Mouse (Mus musculus): ENCODE measurements at regions not wholly inside any gene's neighbourhood (a gene's known extent, or its start where the extent isn't known, plus 50 kb on each side); places are given as distances from the start of the nearest gene placed in this dataset.
"Not testable (repeated sequence)": the region's sequence is repeated elsewhere in the genome, so short reads cannot be mapped to it uniquely, and the experiment has no call there.

DNA sequence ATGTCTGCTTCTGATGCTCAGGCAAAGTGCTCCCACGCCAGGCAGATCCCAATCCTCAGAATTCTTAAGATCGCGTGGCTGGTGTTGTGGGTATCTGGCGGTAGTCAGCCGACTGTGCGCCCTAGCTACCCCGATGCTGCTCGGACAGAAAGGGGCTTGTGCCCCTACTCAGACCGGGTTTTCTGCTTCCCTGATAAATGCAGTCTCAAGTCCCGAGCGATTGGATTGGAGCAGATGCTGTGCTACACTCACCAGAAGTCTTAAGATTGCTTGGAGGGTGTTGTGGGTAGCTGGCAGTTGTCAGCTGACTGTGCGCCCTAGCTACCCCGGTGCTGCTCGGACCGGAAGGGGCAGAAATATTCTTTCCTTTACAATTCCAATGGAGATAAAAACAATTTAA, 99.3 kb downstream of the Gm7489 start:
- not testable (repeated sequence) for DNase-seq (ENCODE audit: low spot score)

DNA sequence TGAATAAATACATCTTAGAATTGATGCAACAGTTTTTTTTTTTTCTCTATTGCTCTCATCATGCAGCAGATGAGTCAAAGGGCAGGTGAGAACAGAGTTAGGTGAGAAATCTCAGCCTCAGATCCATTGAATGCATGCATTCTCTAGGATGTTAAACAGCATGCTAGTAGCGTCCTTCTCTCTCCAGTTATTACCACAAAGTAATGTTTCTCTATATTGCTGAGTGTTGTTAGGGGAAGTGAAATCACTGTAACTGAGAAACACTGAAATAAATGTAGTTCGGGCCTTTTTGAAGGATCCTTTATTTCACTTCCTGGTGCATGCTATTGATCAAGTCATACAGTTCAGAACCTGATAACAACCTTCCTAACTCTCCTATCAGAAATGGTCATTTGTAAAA, 105.2 kb downstream of the Gm7489 start:
- DNase-seq (ENCODE audit: low spot score), result no peak

DNA sequence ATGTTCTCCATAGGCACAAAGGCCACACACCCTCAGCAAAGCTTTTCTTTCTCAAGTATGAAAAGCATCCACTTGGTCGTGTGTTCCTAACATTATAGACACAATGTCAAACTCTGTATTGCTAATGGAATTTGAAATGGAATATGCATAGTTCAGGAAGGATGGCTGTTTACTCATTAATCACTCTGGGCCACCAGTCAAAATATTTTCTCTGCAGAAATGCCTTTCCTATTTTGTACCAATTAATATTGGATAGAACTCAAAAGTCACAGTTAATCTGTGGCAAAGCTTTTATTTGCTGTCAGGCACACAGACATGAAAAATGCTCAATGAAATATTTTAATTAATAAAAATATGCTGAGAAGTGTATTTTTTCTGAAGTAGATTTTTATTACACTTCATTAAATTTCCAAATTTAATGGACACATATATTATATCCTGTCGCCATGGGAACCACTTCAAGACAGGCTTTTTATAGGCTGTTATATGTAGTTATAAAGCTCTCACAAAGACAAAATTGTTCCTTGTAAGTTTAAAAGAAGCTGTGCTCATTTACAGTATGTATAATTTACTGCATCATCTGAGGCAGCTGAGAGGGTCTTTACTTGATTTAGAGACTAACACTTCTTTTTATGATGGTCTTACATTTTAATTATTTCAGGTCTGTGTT, 110.6 kb downstream of the Gm7489 start:
- DNase-seq (ENCODE audit: low spot score), result no peak

DNA sequence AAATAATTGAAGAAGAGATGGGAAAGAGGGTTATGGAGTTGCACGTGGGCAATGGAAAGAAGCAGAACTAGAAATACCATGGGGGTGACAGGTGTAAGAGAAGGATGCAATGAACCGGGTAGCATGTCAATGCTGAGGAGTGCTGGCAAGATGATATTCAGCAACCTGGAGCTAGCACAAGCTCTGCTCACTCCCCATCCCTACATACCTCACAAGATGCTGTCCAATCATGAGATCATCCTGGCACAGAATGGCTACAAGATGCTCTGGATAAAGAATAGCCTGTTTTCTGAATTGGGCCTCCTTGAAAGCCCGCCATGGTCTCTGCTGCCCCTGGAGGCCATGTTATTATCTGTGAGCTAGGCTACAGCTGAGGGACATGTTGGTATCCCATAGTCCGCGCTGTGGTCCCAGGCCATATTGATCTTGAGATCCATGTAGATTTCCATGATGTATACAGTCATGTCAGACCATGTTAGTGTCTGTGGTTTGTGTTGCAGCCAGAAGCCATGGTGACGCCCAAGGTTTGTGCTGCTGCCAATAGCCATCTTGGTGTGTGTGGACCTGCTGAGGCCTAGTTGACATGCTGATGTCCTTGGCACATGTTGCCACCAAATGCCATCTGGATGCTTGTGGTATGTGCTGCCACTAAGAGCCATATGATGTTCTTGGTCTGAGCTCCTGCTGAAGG, 114.0 kb downstream of the Gm7489 start:
- no peak for DNase-seq (ENCODE audit: low spot score)

DNA sequence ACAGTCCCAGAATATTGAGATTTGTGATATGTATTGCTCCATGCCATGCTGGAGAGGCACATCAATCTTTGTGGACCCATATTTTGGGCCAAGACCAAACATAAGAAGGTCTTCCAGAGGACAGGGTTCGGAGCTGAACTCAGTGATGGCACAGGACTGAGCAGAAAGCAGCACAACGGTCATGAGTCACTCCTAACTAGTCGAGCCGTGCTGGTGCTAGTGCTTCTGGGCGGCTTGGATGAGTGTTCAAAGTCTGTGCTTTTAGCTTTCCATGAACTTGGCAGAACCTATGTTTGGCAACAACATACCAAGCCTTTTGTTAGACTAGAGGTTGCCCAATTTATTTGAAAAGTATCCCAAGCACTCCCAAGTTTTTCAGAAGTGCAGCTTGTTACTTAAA, 149.1 kb downstream of the Gm7489 start:
- DNase-seq (ENCODE audit: low spot score), result no peak

DNA sequence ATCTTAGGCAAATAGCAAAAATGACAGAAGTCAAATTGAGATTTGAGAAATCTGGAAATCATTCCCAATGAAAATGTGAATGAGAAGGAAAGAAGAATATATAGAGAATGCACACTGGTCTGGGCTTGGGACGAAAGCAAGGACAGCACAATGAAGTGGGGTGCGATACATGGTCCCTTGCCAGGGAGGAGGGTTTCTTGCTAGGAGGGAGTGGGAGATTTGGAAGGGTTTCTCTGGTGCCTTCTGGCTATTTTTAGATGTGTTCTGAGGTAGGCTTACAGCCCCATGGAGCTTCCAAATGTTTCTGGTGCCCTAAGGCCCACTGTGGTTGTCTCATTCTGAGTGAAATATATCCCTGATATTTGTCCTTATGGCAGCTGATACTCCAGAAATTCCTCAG, 166.0 kb downstream of the Gm7489 start:
- DNase-seq (ENCODE audit: low spot score), result no peak

DNA sequence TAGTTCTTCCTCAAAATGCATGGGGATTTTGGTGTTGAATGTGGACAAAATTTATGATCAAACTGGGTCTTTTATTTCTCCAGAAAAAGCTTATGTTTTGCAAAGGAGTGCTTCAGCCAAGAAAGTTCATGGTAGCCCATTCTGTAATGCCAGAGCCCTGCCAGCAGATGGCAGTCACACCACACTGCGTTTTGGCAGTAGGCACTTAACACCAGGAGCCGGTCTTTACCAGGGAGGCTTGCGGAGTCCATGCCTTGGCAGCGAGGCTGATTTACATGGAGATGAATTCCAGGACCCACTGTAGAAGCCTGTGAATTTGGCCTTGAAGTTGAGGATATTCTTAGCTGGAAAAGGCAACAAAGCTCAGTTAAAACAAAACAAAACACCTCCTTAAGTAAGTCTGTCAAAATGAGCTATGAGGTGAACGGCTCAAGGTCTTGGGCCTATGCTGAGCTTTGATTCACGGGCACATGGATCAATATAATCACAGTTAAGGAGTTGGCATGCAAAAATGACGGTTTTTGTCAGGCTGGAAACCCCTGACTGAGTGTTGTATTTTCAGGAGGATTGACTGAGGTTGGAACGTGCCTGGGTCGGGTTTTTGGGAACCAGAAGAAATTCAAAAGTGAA, 185.4 kb downstream of the Gm7489 start:
- peak; percentile 88 for DNase-seq (ENCODE audit: low spot score)

DNA sequence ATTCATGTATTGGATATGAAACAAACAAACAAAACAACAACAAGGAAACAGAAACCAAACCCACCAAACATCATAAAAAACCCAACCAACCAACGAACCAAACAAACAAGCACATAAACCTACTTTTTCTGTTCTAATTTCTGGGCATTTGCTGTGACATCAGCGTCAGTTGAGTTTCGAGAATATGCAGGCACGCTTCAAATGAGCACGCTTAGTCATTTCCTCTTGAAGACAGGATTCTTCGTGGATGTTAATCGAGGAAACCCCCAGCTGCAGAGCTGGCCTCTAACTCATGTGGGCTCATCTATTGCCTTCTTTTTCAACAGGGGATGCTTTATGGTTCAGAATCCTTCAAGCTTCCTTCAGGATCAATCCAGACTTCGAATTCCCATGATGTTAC, 187.0 kb downstream of the Gm7489 start:
- DNase-seq (ENCODE audit: low spot score), result no peak

DNA sequence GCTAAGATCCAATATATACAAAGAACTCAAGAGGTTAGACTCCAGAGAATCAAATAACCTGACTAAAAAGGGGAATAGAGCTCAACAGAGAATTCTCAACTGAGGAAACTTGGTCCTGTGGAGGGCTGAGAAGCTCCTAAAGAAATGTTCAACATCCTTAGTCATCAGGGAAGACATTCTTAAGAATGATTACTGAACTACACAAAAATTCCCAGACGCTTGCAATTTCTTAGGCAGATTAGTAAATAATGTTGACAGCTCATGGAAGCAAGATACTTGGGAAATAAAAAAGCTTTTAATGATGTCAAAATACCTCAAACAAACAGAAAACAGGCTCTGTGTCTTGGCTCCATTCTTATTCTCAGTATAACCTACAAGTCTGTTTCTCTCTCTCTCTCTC, 206.6 kb downstream of the Gm7489 start:
- no peak for DNase-seq (ENCODE audit: low spot score)

DNA sequence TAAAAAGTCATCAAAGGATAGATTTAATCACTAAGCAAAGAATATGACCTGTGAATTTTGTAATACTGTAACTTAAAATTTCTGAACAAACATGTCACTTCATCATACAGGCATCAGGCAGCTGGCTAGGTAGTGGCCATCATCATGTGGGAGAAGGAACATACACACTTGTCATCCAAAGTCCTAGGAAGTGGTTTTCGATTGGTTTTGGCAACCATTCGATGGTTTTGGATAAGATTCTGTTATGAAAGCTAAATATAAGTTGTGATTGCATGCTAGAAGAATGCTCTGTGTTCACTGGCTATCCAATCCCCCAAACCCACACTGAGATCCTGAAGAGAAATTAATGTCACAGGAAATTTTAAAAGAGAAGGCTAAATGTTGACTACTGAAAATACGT, 207.7 kb downstream of the Gm7489 start:
- no peak for DNase-seq (ENCODE audit: low spot score)

DNA sequence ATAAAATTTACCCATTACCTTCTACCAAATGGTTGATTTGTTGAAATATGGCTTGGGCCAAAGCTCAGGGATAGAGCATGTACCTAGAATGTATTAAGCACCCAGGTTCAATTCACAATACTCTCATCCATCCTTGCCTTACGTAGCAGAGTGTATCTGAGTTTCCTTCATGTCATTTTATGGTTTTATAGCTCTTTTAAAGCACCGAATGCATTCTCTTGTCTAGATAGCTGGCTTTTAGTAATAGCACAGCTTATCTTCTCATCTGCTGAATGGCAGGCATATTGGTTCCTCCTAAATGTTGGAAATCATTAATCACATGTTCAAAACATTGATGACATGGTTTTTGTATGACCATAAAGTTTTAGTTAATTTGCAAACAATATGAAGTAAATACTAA, 212.8 kb downstream of the Gm7489 start:
- DNase-seq (ENCODE audit: low spot score), result no peak

DNA sequence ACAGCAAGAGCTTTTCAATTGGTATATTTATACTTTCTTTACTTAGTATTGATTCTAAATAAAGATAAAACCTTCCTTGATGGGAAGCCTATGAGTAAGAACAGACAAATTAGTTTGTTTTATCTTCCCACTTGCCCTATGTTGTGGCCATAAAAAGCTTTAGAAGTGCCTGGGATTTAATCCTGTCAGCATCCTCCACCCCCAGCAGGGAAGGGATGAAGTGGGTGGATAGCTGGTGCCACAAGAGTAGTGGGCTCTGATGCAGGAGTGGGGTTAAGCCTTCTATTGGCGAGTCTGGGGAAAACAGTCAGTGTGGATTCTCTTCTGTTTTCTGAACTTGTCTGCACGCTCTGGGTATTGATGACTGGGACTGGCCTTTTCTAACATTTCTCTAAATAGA, 227.7 kb downstream of the Gm7489 start:
- DNase-seq (ENCODE audit: low spot score), result no peak

DNA sequence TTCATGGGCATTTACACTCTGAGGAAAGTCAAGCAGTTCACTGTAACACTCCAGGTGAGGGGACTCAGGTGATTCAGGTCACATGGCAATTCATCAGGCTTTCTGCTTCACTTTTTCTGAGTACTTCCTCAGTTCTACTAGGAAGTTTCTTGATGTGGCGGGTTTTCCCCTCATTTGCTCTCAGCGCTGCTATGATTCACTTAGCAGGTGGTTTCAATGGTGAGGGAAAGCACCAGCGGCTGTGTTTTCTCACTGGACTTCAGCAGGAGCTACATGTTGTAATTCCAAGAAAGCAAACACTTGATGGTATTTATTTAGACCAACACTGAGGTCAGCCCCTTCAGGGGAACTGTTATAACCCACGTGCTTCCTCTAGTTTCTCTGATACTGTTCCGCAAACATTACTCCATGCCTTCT, 229.4 kb downstream of the Gm7489 start:
- no peak for DNase-seq (ENCODE audit: low spot score)

DNA sequence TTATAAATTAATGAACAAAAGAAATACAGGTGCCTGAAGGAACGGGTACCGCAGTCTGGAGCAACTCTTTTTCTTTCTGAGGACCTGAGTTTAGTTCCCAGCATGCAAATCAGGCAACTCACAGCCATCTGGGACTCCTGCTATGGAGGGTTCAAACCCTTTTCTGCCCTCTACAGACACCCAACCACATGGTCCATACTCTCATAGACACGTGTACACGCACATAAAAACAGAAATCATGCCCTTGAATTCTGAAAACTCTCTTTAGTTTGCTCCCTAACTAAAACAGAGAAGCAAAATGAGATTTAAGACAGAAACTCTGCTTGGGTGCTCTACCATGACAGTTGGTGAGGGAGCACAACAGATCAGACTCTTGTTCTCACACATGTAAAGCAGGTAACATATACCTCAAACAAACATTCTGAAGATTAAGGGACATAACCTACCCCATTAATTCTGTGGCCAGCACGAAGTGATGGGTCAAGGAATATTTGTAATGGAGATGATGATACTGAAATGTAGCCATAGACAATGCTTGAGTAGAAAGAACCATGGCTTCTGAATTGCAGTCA, 233.3 kb downstream of the Gm7489 start:
- no peak for DNase-seq (ENCODE audit: low spot score)

DNA sequence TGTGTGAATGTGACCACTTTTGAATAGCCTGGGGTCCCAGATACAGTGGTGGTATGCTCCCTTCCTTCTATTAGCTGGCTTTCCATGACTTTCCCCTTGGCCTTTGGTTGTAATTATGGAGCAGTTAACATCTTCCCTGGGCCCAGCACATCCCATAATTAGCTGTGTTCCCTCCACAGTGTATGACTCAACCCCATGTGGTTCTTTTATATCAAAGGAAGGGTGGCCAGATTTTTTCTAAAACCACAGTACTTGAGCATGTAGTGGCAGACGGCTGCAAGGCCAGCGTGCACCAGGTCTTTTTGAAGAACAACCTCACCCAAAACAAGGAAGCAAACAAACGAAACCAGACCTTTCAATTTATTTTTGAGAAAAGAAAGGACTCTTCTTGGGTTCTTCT, 235.8 kb downstream of the Gm7489 start:
- DNase-seq (ENCODE audit: low spot score), result no peak

DNA sequence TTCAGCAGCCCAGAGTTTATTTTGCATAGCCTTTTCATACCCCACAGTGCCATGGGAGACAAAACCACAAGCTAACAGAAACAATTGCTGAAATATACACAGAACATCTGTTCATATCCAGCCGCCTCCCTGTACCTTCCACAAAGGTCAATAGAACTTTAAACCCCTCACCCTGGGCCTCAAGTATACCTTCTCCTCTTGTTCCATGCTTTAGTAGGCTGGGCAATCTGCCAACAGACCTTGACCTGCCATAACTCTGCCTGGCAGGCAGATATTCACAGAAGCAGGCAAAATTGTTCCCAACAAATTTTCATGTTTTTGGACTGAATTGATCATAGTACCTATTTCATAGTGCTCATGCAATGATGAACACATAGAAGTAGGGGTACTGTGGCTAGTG, 279.6 kb downstream of the Gm7489 start:
- DNase-seq (ENCODE audit: low spot score), result no peak

DNA sequence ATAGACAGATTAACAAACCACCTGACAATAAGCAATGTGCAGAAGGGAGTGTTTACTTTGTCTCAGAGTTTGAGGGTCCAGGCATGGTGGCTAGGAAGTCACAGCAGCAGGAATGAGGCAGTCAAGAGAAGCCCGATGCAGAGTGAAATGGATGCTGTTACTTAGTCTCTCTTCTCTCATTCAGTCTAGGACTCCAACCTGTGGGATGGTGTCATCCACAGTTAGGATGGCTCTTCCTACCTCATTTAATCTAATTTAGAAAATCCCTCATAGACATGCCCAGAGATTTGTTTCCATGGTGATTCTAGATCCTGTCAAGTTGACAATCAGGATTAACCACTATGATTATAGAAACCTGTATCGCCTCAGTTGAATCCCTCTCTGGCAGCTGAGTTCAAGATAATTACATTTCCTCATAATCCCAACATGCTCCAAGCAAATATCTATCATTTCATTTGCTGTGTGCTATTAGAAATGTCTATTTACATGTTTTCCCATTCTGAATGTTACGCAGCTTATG, 283.2 kb downstream of the Gm7489 start:
- no peak for DNase-seq (ENCODE audit: low spot score)

DNA sequence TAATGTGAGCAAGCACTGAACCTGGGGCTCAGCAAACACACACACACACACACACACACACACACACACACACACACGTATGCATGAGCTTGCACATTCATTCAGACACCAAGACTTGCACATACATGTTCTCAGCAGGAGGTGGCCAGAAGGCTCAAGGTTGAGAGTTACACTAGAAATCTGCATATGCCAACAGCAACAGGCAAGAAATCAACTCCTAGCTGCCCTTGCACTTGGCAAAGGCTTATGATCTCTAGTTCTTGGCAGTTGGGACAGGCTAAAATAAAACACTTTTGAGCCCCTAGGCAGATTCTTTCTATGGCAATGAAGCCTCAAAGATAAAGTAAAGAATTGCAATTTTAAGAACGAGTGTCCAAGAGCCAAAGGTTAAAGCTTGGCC, 292.5 kb downstream of the Gm7489 start:
- DNase-seq (ENCODE audit: low spot score), result no peak

DNA sequence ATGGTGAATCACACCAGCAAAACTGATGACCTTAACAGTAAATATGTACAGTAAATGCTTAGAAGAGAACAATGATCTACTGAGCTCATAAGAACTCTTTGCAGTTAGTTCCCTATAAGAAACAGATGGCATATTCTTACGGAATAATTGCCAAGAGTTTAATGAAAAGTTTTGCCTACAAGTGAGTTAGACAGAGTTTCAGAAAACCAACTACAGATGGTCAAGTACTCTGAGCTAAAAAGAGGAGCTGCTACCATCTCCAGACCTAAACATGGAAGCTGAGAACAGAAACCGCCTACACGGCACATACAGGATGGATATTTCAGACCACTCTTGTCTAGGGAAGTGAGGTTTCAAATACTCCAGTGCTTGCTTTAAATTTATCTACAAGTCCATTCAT, 293.1 kb downstream of the Gm7489 start:
- DNase-seq (ENCODE audit: low spot score), result no peak

All from embryo, embryonic 10 days (tissue).